Mouse (Mus musculus) spleen, adult 18-20 months (tissue): Measurements from ENCODE around the gene Mmp7.

Experiments used
- DNase-seq, 2 experiments: peaks; one replicate each; pipeline ENCODE4 v3.0.0; 2022; ENCODE audit warnings: mixed read lengths in 2 of 2

The Mmp7 gene

GRCm38 (mm10) chr9:7691790-7692189, at the start of gene Mmp7:
Gene Mmp7, plus strand, starts transcription at chr9:7692090.
- no peak for DNase-seq

- no peak for DNase-seq
Measured at GRCm38 (mm10) chr9:7647901-7648300, 44.0 kb upstream of the Mmp7 start.

GRCm38 (mm10) chr9:7650397-7651180, 41.3 kb upstream of the Mmp7 start:
- no peak for DNase-seq

GRCm38 (mm10) chr9:7652351-7653085, 39.4 kb upstream of the Mmp7 start:
- DNase-seq: no peak

- DNase-seq: no peak
Measured at GRCm38 (mm10) chr9:7657946-7658345, 33.9 kb upstream of the Mmp7 start.

GRCm38 (mm10) chr9:7659469-7660020, 32.3 kb upstream of the Mmp7 start:
- DNase-seq: no peak

- DNase-seq: no peak
Measured at GRCm38 (mm10) chr9:7661371-7661770, 30.5 kb upstream of the Mmp7 start.

GRCm38 (mm10) chr9:7669674-7670073, 22.2 kb upstream of the Mmp7 start:
- no peak for DNase-seq

- no peak for DNase-seq
Measured at GRCm38 (mm10) chr9:7672985-7673384, 18.9 kb upstream of the Mmp7 start.

- no peak for DNase-seq
Measured at GRCm38 (mm10) chr9:7678154-7678837, 13.6 kb upstream of the Mmp7 start.

- DNase-seq: no peak
Measured at GRCm38 (mm10) chr9:7682081-7682618, 9.7 kb upstream of the Mmp7 start.

- DNase-seq: no peak
Measured at GRCm38 (mm10) chr9:7686024-7686423, 5.9 kb upstream of the Mmp7 start.

GRCm38 (mm10) chr9:7689799-7690198, 2.1 kb upstream of the Mmp7 start:
- no peak for DNase-seq

- no peak for DNase-seq
Measured at GRCm38 (mm10) chr9:7693961-7694360, 2.1 kb downstream of the Mmp7 start.

GRCm38 (mm10) chr9:7695646-7696045, 3.8 kb downstream of the Mmp7 start:
- no peak for DNase-seq

- no peak for DNase-seq
Measured at GRCm38 (mm10) chr9:7708698-7709097, 16.8 kb downstream of the Mmp7 start.

- DNase-seq: no peak
Measured at GRCm38 (mm10) chr9:7711196-7711595, 19.3 kb downstream of the Mmp7 start.

GRCm38 (mm10) chr9:7714062-7714907, 22.4 kb downstream of the Mmp7 start:
- DNase-seq: peak in 1 of 2 experiments; percentile 50

- DNase-seq: no peak
Measured at GRCm38 (mm10) chr9:7714908-7715175, 23.0 kb downstream of the Mmp7 start.

GRCm38 (mm10) chr9:7721543-7721942, 29.7 kb downstream of the Mmp7 start:
- no peak for DNase-seq

- DNase-seq: no peak
Measured at GRCm38 (mm10) chr9:7728997-7729396, 37.1 kb downstream of the Mmp7 start.

GRCm38 (mm10) chr9:7742696-7743095, 50.8 kb downstream of the Mmp7 start:
- peak in 1 of 2 experiments; percentile 32 for DNase-seq
